Mouse (Mus musculus) gastrocnemius, postnatal 10 days (tissue): ENCODE measurements around the gene Zfp784. TPM values are rescaled to one million over a fixed set of nuclear protein-coding genes. Genes with fewer than 3 reads are reported as not detected.

ENCODE experiments used
- total RNA-seq, 2 experiments: library from RNA; stranded (reverse); gene quantifications; 2 replicates each; pipeline ENCODE4 v1.2.3; 2021

Zfp784 gene
- total RNA-seq, 2 experiments from 2014 or later, result 4.9 to 6.0 TPM

Other genes with a start within 250 kb of the Zfp784 start
- 1 to 10 TPM; 3.5 to 6.3 TPM for gene Tmem238, start 248.8 kb downstream of the Zfp784 start, total RNA-seq
- 100 to 1,000 TPM; 796 to 873 TPM for gene Rpl28, start 245.6 kb downstream of the Zfp784 start, total RNA-seq
- gene Ube2s, start 225.9 kb downstream of the Zfp784 start, total RNA-seq, result 100 to 1,000 TPM in 1 of 2 experiments, 10 to 100 TPM in 1; 91.1 to 107 TPM
- under 1 TPM; 0.12 to 0.18 TPM for gene Shisa7, start 193.8 kb downstream of the Zfp784 start, total RNA-seq
- gene Isoc2b, start 168.2 kb downstream of the Zfp784 start, total RNA-seq, result 1 to 10 TPM; 1.9 to 4.3 TPM
- gene Isoc2a, start 161.3 kb downstream of the Zfp784 start, total RNA-seq, result 10 to 100 TPM; 13.3 to 14.3 TPM
- gene Gm36210, start 131.9 kb downstream of the Zfp784 start, total RNA-seq, result under 1 TPM in 1 of 2 experiments, not detected in 1; 0.19 TPM
- gene Zfp628, start 123.2 kb downstream of the Zfp784 start, total RNA-seq, result 10 to 100 TPM in 1 of 2 experiments, 1 to 10 TPM in 1; 9.9 to 10.5 TPM
- 1 to 10 TPM; 1.9 to 4.4 TPM for gene Nat14, start 116.4 kb downstream of the Zfp784 start, total RNA-seq
- gene Ssc5d, start 112.7 kb downstream of the Zfp784 start, total RNA-seq, result 10 to 100 TPM; 43.3 to 55.0 TPM
- gene Sbk2, start 74.0 kb downstream of the Zfp784 start, total RNA-seq, result 10 to 100 TPM; 31.0 to 46.5 TPM
- under 1 TPM in 1 of 2 experiments, not detected in 1; 0.28 TPM for gene Sbk3, start 67.3 kb downstream of the Zfp784 start, total RNA-seq
- gene Zfp579, start 42.3 kb downstream of the Zfp784 start, total RNA-seq, result 10 to 100 TPM; 15.2 to 18.2 TPM
- 1 to 10 TPM; 6.9 to 8.0 TPM for gene Zfp524, start 24.0 kb downstream of the Zfp784 start, total RNA-seq
- 10 to 100 TPM; 16.4 to 20.0 TPM for gene Fiz1, start 23.7 kb downstream of the Zfp784 start, total RNA-seq
- not detected for gene Gm44973, start 22.9 kb downstream of the Zfp784 start, total RNA-seq
- 10 to 100 TPM; 16.8 to 21.0 TPM for gene Zfp865, start 18.1 kb downstream of the Zfp784 start, total RNA-seq
- 1 to 10 TPM in 1 of 2 experiments, under 1 TPM in 1; 0.35 to 1.4 TPM for gene Ccdc106, start 17.9 kb downstream of the Zfp784 start, total RNA-seq
- under 1 TPM in 1 of 2 experiments, not detected in 1; 0.49 TPM for gene 4632433K11Rik, start 4.3 kb downstream of the Zfp784 start, total RNA-seq
- 1 to 10 TPM; 7.3 to 10.0 TPM for gene Zfp580, start 13.1 kb upstream of the Zfp784 start, total RNA-seq
- gene U2af2, start 23.7 kb upstream of the Zfp784 start, total RNA-seq, result 10 to 100 TPM; 70.2 to 94.0 TPM
- 100 to 1,000 TPM in 1 of 2 experiments, 10 to 100 TPM in 1; 96.7 to 110 TPM for gene Epn1, start 41.8 kb upstream of the Zfp784 start, total RNA-seq
- not detected for gene Rfpl4, start 78.5 kb upstream of the Zfp784 start, total RNA-seq
- 1 to 10 TPM; 2.4 to 2.6 TPM for gene Rasl2-9, start 87.5 kb upstream of the Zfp784 start, total RNA-seq
- gene Vmn1r55, start 111.2 kb upstream of the Zfp784 start, total RNA-seq, result not detected
- gene Vmn1r56, start 158.3 kb upstream of the Zfp784 start, total RNA-seq, result not detected
- gene Vmn1r57, start 180.0 kb upstream of the Zfp784 start, total RNA-seq, result not detected